Mouse (Mus musculus) MEL (cell line): Measurements from ENCODE around the gene Cdc42se2. TPM values are rescaled to one million over a fixed set of nuclear protein-coding genes. Genes with fewer than 3 reads are reported as not detected.

ENCODE experiments used
- DNase-seq: peaks from one replicate; pipeline ENCODE4 v3.0.0; 2011; ENCODE audit warnings: low read depth, low spot score
- H3K27ac ChIP-seq: 2 replicates; pipeline ENCODE4 v1.5.1; 2012; ENCODE audit warnings: low read depth, mild to moderate bottlenecking, control low read depth, low read length, moderate library complexity; ENCODE audit not compliant: control insufficient read depth
- H3K27me3 ChIP-seq, 2 experiments: fragments of 150-350 bp in 1 of 2; sonication (generic) in 1 of 2; 2 replicates each; pipeline ENCODE4 v1.6.1; 2012; ENCODE audit warnings: low read length in 2 of 2, mild to moderate bottlenecking in 2 of 2, improper control_type of control experiment in 1 of 2, moderate library complexity in 1 of 2; ENCODE audit not compliant: insufficient read depth in 2 of 2, control insufficient read depth in 1 of 2
- H3K36me3 ChIP-seq, 2 experiments: 2 replicates each; pipeline ENCODE4 v1.6.1; 2012 to 2014; ENCODE audit warnings: low read length in 2 of 2, improper control_type of control experiment in 1 of 2, inconsistent platforms in 1 of 2, mild to moderate bottlenecking in 1 of 2; ENCODE audit not compliant: insufficient read depth in 2 of 2, control insufficient read depth in 1 of 2
- H3K4me1 ChIP-seq, 2 experiments: fragments of 150-350 bp in 1 of 2; sonication (generic) in 1 of 2; 2 replicates each; pipeline ENCODE4 v1.6.1; 2012; ENCODE audit warnings: low read length in 2 of 2, improper control_type of control experiment in 1 of 2, mild to moderate bottlenecking in 1 of 2; ENCODE audit not compliant: insufficient read depth in 2 of 2, control insufficient read depth in 1 of 2
- H3K4me3 ChIP-seq, 2 experiments: fragments of 150-350 bp in 1 of 2; sonication (generic) in 1 of 2; 2 replicates each; pipeline ENCODE4 v1.5.1; 2012; ENCODE audit warnings: low read depth in 2 of 2, low read length in 2 of 2, mild to moderate bottlenecking in 2 of 2, moderate library complexity in 2 of 2, control low read depth in 1 of 2, improper control_type of control experiment in 1 of 2; ENCODE audit not compliant: control insufficient read depth in 1 of 2, insufficient read depth in 1 of 2
- H3K79me2 ChIP-seq: 2 replicates; pipeline ENCODE4 v1.6.1; 2012; ENCODE audit warnings: mild to moderate bottlenecking, low read length, moderate library complexity; ENCODE audit not compliant: control insufficient read depth, poor library complexity, insufficient read depth
- H3K9ac ChIP-seq: 2 replicates; pipeline ENCODE4 v1.6.1; 2012; ENCODE audit warnings: low read depth, mild to moderate bottlenecking, control low read depth, low read length, moderate library complexity; ENCODE audit not compliant: control insufficient read depth, poor library complexity, severe bottlenecking
- H3K9me3 ChIP-seq: fragments of 150-350 bp; sonication (generic); replicated peaks from 2 replicates; pipeline ENCODE4 v1.6.1; 2012; ENCODE audit warnings: mild to moderate bottlenecking, low read length, improper control_type of control experiment, moderate library complexity; ENCODE audit not compliant: insufficient read depth
- CHD1 ChIP-seq: IDR thresholded peaks from 2 replicates; pipeline ENCODE4 v1.6.1; 2012; ENCODE audit warnings: low read depth, mild to moderate bottlenecking, inconsistent platforms, low read length, improper control_type of control experiment
- CHD2 ChIP-seq: IDR thresholded peaks from 2 replicates; pipeline ENCODE4 v1.6.1; 2011; ENCODE audit warnings: low read length, improper control_type of control experiment
- CTCF ChIP-seq, 3 experiments: IDR thresholded peaks in 2 of 3; conservative IDR thresholded peaks in 1 of 3; 2 replicates each; pipeline ENCODE4 v1.5.1; 2011 to 2012; ENCODE audit warnings: low read length in 3 of 3, low read depth in 2 of 3, mild to moderate bottlenecking in 2 of 3, improper control_type of control experiment in 1 of 3, inconsistent platforms in 1 of 3, mixed read lengths in 1 of 3, moderate library complexity in 1 of 3; ENCODE audit not compliant: control insufficient read depth in 1 of 3, insufficient read depth in 1 of 3, poor library complexity in 1 of 3, severe bottlenecking in 1 of 3
- EP300 ChIP-seq, 2 experiments: IDR thresholded peaks; 2 replicates each; pipeline ENCODE4 v1.6.1; 2011; ENCODE audit warnings: improper control_type of control experiment in 2 of 2, low read length in 2 of 2, low read depth in 1 of 2, mild to moderate bottlenecking in 1 of 2
- ETS1 ChIP-seq: IDR thresholded peaks from 2 replicates; pipeline ENCODE4 v1.6.1; 2012; ENCODE audit warnings: low read depth, mild to moderate bottlenecking, inconsistent platforms, low read length, improper control_type of control experiment, moderate library complexity
- GATA1 ChIP-seq: IDR thresholded peaks from 2 replicates; pipeline ENCODE4 v1.6.1; 2011; ENCODE audit warnings: low read depth, low read length, improper control_type of control experiment
- HCFC1 ChIP-seq: IDR thresholded peaks from 2 replicates; pipeline ENCODE4 v1.6.1; 2012; ENCODE audit warnings: low read depth, mild to moderate bottlenecking, inconsistent platforms, low read length, improper control_type of control experiment, moderate library complexity
- JUND ChIP-seq: IDR thresholded peaks from 2 replicates; pipeline ENCODE4 v1.6.1; 2011; ENCODE audit warnings: low read depth, mild to moderate bottlenecking, improper control_type of control experiment, low read length
- MXI1 ChIP-seq: IDR thresholded peaks from 2 replicates; pipeline ENCODE4 v1.6.1; 2011; ENCODE audit warnings: mild to moderate bottlenecking, low read depth, low read length, improper control_type of control experiment
- MYC ChIP-seq: IDR thresholded peaks from 2 replicates; pipeline ENCODE4 v1.6.1; 2011; ENCODE audit warnings: low read depth, mild to moderate bottlenecking, low read length, improper control_type of control experiment, moderate library complexity
- POLR2A ChIP-seq, 2 experiments: IDR thresholded peaks; 2 replicates each; pipeline ENCODE4 v1.6.1; 2011 to 2012; ENCODE audit warnings: low read length in 2 of 2, mild to moderate bottlenecking in 2 of 2, control low read depth in 1 of 2, improper control_type of control experiment in 1 of 2, low read depth in 1 of 2, moderate library complexity in 1 of 2; ENCODE audit not compliant: control insufficient read depth in 1 of 2, insufficient read depth in 1 of 2, poor library complexity in 1 of 2
- POLR2AphosphoS2 ChIP-seq: IDR thresholded peaks from 2 replicates; pipeline ENCODE4 v1.6.1; 2011; ENCODE audit warnings: low read length, improper control_type of control experiment
- RAD21 ChIP-seq: IDR thresholded peaks from 2 replicates; pipeline ENCODE4 v1.6.1; 2011; ENCODE audit warnings: mild to moderate bottlenecking, low read depth, low read length, improper control_type of control experiment
- SIN3A ChIP-seq: IDR thresholded peaks from 2 replicates; pipeline ENCODE4 v1.6.1; 2012; ENCODE audit warnings: low read length, improper control_type of control experiment, inconsistent platforms
- SMC3 ChIP-seq: IDR thresholded peaks from 2 replicates; pipeline ENCODE4 v1.6.1; 2011; ENCODE audit warnings: low read depth, low read length, improper control_type of control experiment
- TBP ChIP-seq: IDR thresholded peaks from 2 replicates; pipeline ENCODE4 v1.8.0; 2011; ENCODE audit warnings: low read depth, low read length, improper control_type of control experiment
- TCF12 ChIP-seq: IDR thresholded peaks from 2 replicates; pipeline ENCODE4 v1.6.1; 2014; ENCODE audit warnings: low read depth, mild to moderate bottlenecking, inconsistent platforms, low read length, improper control_type of control experiment, moderate library complexity
- UBTF ChIP-seq: IDR thresholded peaks from 2 replicates; pipeline ENCODE4 v1.6.1; 2012; ENCODE audit warnings: low read depth, mild to moderate bottlenecking, inconsistent platforms, low read length, improper control_type of control experiment, moderate library complexity, borderline replicate concordance; ENCODE audit not compliant: insufficient read depth
- ZKSCAN1 ChIP-seq: IDR thresholded peaks from 2 replicates; pipeline ENCODE4 v1.6.1; 2012; ENCODE audit warnings: low read depth, mild to moderate bottlenecking, inconsistent platforms, low read length, improper control_type of control experiment, moderate library complexity
- polyA plus RNA-seq, 2 experiments: library from polyadenylated mRNA; stranded (reverse) in 1 of 2; unstranded in 1 of 2; fragments of >175 nt in 1 of 2; fragments of >200 nt in 1 of 2; gene quantifications; 2 replicates each; pipeline versions ENCODE4 v1.2.1 to v1.2.4; 2012; ENCODE audit warnings: low replicate concordance in 2 of 2, low read depth in 1 of 2; ENCODE audit not compliant: insufficient read length in 2 of 2, insufficient read depth in 1 of 2, missing spikeins in 1 of 2
- total RNA-seq: library from RNA; depleted of rRNA; stranded (reverse); fragments of 300-350 nt; gene quantifications from 2 replicates; pipeline ENCODE4 v1.2.3, GENCODE M21; 2012

Gene Cdc42se2
- total and polyA plus RNA-seq, 3 experiments: 30.1 to 47.4 (median 33.4) TPM

GRCm38 (mm10) chr11:54697611-54698010, 89.9 kb downstream of the Cdc42se2 start:
- peaks cover 0 to 6% of the 10 kb centered on the region in 2 experiments; a peak in 3 of 4 replicates for H3K36me3 ChIP-seq
- TF ChIP-seq ETS1: no peak
- no peak for TF ChIP-seq TBP
- no peak for TF ChIP-seq TCF12
- no peak for TF ChIP-seq CTCF (IDR thresholded peaks at IDR 0.05 in 2 of 3, conservative IDR thresholded peaks at IDR 0.05 in 1 of 3; ENCODE audit: control insufficient read depth in 1 of 3, insufficient read depth in 1 of 3, low read depth in 2 of 3, low read length in 3 of 3, poor library complexity in 1 of 3, severe bottlenecking in 1 of 3)
- TF ChIP-seq POLR2A (IDR thresholded peaks at IDR 0.05; ENCODE audit: control insufficient read depth in 1 of 2, insufficient read depth in 1 of 2, low read depth in 1 of 2, low read length in 2 of 2, poor library complexity in 1 of 2): no peak
- TF ChIP-seq EP300 (IDR thresholded peaks at IDR 0.05; ENCODE audit: low read depth in 1 of 2, low read length in 2 of 2): no peak
- no peak for TF ChIP-seq UBTF
- TF ChIP-seq HCFC1: no peak
- no peak for TF ChIP-seq MYC
- no peak for TF ChIP-seq POLR2AphosphoS2
- no peak for TF ChIP-seq ZKSCAN1
- no peak overlapping the region for H3K27ac ChIP-seq
- H3K9me3 ChIP-seq: no peaks in the 10 kb centered on the region
- H3K27me3 ChIP-seq: no peaks in the 10 kb centered on the region
- no peak overlapping the region for H3K9ac ChIP-seq
- peaks cover 0 to 7% of the 10 kb centered on the region in 2 experiments; a peak in 1 of 4 replicates for H3K4me1 ChIP-seq
- H3K4me3 ChIP-seq: no peak overlapping the region
- no peaks in the 10 kb centered on the region for H3K79me2 ChIP-seq
- DNase-seq: no peak

GRCm38 (mm10) chr11:54695951-54696350, 91.5 kb downstream of the Cdc42se2 start:
- H3K4me1 ChIP-seq: 0 out of 4 replicates have a peak, but pooled peaks cover 0 to 3% of the 10 kb centered on the region in 2 experiments
- H3K9ac ChIP-seq: no peak overlapping the region
- peak; percentile 62 for DNase-seq
- H3K9me3 ChIP-seq: no peaks in the 10 kb centered on the region
- no peak overlapping the region for H3K27ac ChIP-seq
- no peaks in the 10 kb centered on the region for H3K27me3 ChIP-seq
- no peak for TF ChIP-seq CHD1
- no peak for TF ChIP-seq RAD21
- peak; percentile 56; the same call in 1 of the 2 replicates for TF ChIP-seq MXI1
- no peak for TF ChIP-seq MYC
- TF ChIP-seq GATA1: no peak
- TF ChIP-seq ZKSCAN1: no peak
- 0 out of 2 replicates have a peak, but pooled peaks have one; percentile 7 for TF ChIP-seq SMC3
- TF ChIP-seq JUND: no peak
- TF ChIP-seq SIN3A: peak; percentile 87
- TF ChIP-seq CHD2: no peak
- H3K79me2 ChIP-seq: no peaks in the 10 kb centered on the region
- peaks cover 0 to 13% of the 10 kb centered on the region in 2 experiments; a peak in 2 of 4 replicates for H3K36me3 ChIP-seq
- no peak overlapping the region for H3K4me3 ChIP-seq
